Mouse (Mus musculus) CD4-positive naive resting alpha-beta T cell, adult 57 days (primary cell): ENCODE measurements around the gene Bche. TPM values are rescaled to one million over a fixed set of nuclear protein-coding genes. Genes with fewer than 3 reads are reported as not detected.

ENCODE experiments used
- total RNA-seq: library from RNA; stranded (reverse); gene quantifications from one replicate; pipeline ENCODE4 v1.2.4, GENCODE M21; 2023

Gene Bche
- total RNA-seq, result not detected

DNA sequence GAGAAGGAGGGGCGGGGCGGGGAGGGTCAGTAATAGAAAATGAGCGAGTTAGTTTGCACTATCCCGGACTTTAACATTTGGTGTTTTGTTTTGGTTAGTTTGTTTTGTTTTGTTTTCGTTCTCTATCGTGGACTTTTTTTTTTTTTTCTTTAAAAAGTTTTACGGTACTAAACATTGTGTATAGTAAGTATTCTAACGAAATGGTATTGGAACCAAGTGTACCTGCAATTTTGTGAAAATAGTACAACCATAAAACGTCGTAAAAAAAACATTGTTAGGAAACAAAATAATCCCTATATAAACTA lies at the start of gene Bche:
Bche (minus strand) TSS at position 6 of the 305 bp plus-strand sequence.

